Mouse (Mus musculus): ENCODE results near the gene Atp2b2.

Atp2b2 gene

DNA sequence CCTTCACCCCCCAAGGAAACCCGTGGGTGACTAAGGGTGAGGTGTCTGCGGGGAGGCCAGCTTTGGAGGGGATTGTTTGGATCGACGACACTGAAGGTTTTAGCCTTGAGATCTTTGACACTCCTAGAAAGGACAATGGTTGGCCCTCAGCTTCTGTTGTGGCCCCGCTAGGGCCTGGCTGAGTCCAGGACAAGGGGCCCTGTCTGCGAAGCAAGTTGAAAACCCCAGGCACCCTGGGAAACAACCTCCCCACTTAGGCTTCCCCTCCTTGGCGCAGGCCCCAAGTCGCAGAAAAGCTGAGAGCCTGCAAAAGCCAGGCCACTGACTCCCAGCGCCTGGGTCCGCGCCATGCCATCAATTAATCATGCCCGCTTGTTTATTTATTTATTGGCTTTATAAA is at the start of gene Atp2b2:
Gene Atp2b2, minus strand, starts transcription at position 282 of the 400 bp plus-strand sequence.
- no peak for DNase-seq (ENCODE audit: low spot score)

DNA sequence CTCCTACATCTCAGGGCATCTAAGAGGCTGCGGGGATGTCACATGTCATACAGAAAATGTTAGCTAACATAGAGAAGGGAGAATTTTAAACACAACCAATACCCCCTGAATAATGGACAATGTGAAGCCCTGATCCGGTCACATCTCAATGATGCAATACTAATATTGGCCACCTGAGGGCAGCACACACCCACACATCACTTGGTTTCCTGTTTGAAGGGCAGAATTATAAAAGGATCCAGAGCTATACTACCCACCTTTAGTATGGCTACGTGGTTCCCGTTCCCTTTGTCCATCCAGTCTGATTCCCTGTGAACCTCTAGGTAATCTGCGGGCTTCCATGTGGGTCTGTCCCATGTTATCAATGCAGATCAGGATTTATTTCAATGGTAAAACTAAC is 47.2 kb upstream of the Atp2b2 start:
- DNase-seq (ENCODE audit: low spot score) = peak; percentile 13

- DNase-seq (ENCODE audit: low spot score) = no peak
Observed at GRCm38 (mm10) chr6:114087106-114087505, 44.7 kb upstream of the Atp2b2 start.

DNA sequence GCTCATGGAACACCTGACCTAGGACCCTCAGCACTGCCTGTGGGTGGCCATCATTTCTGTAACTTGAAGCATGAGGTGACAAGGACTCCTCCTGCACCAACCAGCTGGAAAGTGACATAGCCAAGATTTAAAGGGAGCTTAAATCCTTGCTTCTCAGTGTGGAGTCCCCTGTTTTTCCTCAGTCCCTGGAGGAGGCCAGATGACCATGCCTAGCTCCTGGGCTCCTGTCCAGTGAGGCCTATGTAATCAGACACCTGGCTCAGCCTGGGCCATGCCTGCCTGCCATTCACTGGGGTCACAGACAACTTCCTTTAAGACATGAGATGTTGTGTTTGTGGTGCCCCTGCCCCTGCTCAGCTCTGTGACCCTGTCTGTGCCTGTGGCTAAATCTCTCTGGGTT is 36.1 kb upstream of the Atp2b2 start:
- DNase-seq (ENCODE audit: low spot score) = no peak

- no peak for DNase-seq (ENCODE audit: low spot score)
Observed at GRCm38 (mm10) chr6:114076560-114076959, 34.1 kb upstream of the Atp2b2 start.

- no peak for DNase-seq (ENCODE audit: low spot score)
Observed at GRCm38 (mm10) chr6:114076061-114076460, 33.6 kb upstream of the Atp2b2 start.

- DNase-seq (ENCODE audit: low spot score) = no peak
Observed at GRCm38 (mm10) chr6:114074929-114075328, 32.5 kb upstream of the Atp2b2 start.

GRCm38 (mm10) chr6:114074256-114074655 is 31.8 kb upstream of the Atp2b2 start:
- DNase-seq (ENCODE audit: low spot score) = no peak

- no peak for DNase-seq (ENCODE audit: low spot score)
Observed at GRCm38 (mm10) chr6:114071564-114071963, 29.2 kb upstream of the Atp2b2 start.

DNA sequence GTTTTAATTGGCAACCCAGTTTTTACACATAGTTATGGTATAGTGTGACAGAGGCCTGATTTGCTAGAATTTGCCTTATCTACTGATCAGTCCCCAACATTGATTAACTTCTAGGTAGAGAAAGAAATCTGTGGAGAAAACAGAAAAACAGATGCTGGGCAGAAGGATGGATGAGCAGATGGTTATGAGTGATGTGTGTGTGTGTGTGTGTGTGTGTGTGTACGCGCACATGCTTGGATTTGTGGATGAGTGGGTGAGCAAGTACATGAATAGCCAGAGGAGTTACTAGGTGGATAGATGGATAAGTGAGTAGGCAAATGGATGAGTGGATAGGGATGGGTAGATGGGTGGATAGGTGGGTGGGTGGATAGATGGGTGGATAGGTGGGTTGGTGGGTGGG is 20.7 kb upstream of the Atp2b2 start:
- DNase-seq (ENCODE audit: low spot score) = no peak

GRCm38 (mm10) chr6:114062688-114063087 is 20.3 kb upstream of the Atp2b2 start:
- DNase-seq (ENCODE audit: low spot score) = no peak

GRCm38 (mm10) chr6:114059206-114059605 is 16.8 kb upstream of the Atp2b2 start:
- DNase-seq (ENCODE audit: low spot score) = no peak

DNA sequence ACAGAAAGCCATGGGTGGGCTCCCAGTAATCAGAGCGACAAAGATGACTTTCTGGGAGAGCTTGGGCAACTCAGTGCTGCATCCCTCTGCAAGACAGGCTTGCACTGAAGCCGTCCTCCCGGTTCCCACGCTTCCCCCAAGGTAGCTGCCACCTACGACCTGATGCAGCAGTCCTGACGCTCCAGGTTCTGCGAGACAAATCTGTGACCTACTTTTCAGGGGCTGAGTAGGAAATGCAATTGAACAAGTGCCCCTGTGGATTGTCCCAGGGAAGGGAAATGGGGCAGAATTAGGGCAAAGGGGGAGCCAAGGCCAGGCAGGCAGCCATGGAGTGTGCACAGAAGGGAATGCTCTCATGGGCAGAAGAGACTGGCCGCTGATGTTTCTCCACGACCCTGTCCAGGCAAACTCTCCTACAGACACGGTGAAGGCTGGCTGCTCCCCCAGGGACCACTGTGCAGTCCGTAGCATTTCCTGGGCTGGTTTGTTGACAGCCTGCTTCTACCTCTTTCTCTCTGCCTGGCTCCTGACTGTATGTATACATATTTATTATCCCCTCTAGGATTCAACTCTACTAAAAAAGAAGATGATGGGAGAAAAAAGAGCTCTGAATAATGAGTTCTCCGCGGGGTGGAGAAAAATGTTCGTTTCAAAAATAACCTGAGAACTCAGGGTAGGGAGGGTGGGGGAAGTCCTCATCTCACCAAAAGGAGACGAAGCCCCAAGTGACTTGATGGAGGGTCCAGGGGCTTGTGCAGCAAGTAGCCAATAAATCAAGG is 15.8 kb upstream of the Atp2b2 start:
- no peak for DNase-seq (ENCODE audit: low spot score)

DNA sequence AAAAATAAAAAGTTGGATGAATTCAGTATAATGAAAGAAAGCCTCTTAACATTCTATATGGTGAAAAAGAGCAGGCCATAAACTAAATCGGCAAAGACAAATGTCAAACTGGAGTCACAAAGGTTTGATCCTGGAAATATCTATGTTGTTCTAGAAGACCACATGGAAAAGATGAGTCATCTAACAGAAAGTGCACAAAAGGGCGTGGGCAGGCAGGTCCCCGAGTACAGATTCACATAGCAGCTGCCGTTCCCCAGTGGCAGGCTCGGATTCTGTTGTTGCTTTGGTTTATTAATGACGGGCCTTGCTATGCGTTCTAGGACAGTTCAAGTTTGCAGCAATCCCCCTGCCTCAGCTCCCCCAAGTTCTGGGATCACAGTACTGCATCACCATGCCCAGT is 12.9 kb upstream of the Atp2b2 start:
- DNase-seq (ENCODE audit: low spot score) = no peak

- no peak for DNase-seq (ENCODE audit: low spot score)
Observed at GRCm38 (mm10) chr6:114044962-114045361, 2.5 kb upstream of the Atp2b2 start.

- no peak for DNase-seq (ENCODE audit: low spot score)
Observed at GRCm38 (mm10) chr6:114042836-114043235, 423 bp upstream of the Atp2b2 start.

DNA sequence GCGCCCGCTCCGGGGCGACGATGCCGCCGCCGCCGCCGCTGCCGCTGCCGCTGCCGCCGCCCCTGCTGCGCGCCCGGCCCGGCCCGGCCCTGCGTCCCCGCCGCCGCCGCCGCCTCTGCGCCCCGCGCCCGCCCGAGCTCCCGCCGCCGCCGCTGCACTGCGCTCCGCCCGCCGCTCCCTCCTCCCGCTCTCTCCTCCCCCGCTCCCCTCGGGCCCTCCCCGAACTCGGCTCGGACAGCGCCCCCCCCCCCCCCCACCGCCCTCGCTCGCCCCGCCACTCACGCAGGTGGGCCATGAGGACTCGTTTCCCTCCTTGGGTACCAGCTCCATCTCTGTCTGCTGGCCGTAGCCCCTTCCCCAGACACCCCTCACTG is 515 bp downstream of the Atp2b2 start:
- DNase-seq (ENCODE audit: low spot score) = no peak

DNA sequence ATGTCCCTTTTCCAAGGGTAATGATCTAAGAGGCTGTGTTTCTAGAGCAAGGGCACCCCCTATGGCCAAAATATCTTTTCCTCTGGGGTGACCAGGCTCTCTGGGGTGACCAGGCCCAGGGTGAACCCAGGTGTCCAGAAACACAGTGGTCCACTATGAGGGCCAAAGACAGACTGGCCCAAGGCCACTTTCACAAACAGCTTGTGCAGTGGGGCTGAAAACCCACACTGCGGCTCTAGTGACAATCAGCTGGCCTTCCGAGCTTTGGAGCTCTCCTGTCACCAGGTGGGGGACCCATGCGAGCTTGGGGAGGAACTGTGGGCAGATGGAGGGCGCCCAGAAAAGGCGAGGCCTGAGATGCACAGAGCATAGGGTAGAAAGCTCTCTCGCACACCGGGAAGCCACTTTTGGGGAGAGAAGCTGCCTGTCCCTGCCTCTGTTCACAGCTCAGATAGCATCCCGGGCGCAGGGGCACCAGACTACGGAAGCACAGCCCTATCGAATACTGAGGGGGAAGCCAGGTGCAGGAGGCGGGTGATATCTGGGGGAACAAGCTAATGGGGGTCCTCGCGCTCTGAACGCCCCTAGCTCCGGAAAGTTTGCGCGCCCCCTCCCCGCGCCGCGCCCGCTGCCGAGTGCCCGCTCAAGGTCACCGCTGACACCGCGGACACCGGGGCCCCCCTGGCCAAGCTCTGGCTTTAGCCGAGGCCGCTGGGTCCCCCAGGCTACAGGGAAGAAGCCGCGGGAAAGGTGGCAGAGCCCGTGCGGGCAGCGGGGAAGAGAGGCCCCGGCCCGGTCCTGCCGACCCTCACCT is 1.1 kb downstream of the Atp2b2 start:
- no peak for DNase-seq (ENCODE audit: low spot score)

DNA sequence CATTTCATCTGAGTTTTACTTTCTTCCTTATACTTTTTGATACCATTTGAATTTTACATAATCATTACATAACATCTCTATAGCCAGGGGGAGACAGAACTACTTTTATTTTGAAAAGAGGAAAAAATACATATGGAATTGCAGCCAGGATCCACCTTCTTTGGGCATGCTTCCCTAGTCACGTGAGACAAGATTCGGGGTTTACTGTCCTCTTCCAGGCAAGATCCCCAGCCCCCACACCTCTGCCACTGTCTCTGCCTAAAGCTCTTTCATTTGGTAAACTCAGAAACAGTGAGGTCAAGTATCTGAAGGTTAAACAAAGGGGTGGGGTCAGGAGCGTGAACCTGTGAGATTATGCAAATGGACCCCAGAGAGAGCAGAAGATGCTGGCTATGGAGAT is 6.7 kb downstream of the Atp2b2 start:
- no peak for DNase-seq (ENCODE audit: low spot score)

DNA sequence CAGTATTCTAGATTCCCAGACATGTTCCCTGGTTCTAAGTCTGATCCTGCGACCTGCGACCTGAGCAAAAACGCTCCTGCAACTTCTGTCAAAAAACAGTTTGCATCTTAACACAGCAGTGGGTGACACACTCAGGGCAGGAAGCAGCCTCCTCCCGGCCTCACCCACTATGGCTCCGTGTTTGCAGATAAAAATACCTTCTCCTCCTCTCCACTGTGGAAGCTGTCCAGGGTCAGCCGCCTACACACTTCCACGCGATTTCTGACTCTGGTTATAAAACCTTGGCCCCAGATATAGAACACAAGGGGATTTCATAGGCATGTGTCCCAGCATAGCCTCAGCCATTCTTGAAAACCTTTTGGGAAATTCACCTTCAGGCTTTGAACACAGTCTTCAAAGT is 9.6 kb downstream of the Atp2b2 start:
- DNase-seq (ENCODE audit: low spot score) = no peak

- DNase-seq (ENCODE audit: low spot score) = no peak
Observed at GRCm38 (mm10) chr6:114023794-114024193, 18.6 kb downstream of the Atp2b2 start.

DNA sequence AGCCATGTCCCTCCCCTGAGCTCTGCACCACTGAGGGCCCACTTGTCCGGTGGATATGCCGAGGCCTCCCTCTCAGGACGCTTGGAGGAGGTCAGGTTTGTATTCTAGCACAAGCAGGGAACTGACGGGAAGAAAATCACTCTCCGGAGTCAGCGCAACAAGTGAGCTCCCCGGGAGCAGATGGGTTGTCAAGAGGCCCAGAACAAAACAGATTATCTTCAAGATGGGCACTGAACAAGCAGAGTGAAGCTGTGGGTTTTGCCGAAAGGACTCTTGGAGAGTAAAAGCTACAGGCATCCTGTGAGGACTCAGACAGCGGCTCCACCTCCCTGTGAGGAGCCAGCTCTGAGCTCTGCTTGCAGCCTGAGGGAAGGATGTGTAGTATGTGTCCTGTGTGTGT is 20.3 kb downstream of the Atp2b2 start:
- DNase-seq (ENCODE audit: low spot score) = no peak

GRCm38 (mm10) chr6:114013801-114014200 is 28.6 kb downstream of the Atp2b2 start:
- DNase-seq (ENCODE audit: low spot score) = no peak

DNA sequence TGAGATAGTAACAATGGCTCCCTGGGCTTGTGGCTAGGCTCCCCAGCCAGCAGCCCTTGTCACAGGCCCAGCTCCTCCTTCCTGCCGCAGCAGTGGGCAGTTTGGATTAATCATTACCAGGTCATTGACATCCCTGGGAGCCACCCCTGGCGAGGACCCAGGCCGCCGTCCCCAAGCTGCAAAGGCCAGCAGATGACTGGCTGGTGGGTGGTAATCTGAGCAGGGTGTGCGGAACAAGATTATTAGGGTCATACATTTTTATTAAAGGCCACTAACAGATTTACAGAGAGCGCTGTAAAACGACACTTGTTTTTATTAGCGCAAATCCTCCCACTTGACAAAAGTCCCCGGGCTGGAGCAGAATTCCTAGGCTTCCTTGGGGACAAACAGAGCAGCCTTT is 29.6 kb downstream of the Atp2b2 start:
- no peak for DNase-seq (ENCODE audit: low spot score)

Data from spleen, adult 12 weeks (tissue).